Mouse (Mus musculus) gastrocnemius, postnatal 25 days (tissue): ENCODE measurements at regions not wholly inside any gene's neighbourhood (a gene's known extent, or its start where the extent isn't known, plus 50 kb on each side); places are given as distances from the start of the nearest gene placed in this dataset.

ENCODE experiments used
- DNase-seq: peaks from one replicate; pipeline ENCODE4 v3.0.0; 2022

DNA sequence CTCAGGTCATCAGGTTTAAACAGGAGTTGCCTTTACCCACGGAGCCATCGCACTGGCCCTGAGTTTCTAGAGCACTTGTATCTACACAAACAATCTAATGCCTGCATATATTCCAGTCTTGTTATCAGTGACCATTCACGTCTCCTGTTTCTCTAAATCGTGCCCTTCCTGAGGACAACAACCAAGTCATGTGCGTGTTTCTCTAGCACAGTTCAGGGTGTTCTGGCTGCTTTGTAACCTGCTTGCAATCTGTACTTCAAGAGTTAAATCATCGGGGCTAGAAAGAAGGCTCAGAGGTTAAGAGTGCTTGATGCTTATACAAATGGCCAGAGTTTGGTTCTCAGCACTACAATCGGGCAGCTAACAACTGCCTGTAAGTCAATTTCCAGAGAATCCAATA is 428.1 kb upstream of the Jarid2 start:
- no peak for DNase-seq

DNA sequence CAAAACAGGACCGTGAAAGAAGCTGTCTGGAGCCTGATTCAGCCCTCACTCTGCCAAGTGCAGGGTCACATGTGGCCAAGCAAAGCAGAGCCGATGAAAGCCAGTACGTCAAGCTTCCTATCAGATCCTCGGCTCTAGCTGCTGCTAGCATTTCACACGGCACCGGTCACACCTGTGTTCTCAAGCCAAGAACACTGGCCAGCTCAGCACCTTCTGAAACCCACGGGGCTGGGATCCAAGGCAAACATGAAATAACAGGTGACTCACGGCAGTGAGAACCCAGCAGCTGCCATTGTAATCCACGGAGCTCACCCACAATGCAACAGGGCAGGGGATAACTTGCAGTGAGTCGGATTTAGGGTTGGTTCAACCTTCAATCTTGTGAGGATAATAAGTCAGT is 427.3 kb upstream of the Jarid2 start:
- peak; percentile 90 for DNase-seq

DNA sequence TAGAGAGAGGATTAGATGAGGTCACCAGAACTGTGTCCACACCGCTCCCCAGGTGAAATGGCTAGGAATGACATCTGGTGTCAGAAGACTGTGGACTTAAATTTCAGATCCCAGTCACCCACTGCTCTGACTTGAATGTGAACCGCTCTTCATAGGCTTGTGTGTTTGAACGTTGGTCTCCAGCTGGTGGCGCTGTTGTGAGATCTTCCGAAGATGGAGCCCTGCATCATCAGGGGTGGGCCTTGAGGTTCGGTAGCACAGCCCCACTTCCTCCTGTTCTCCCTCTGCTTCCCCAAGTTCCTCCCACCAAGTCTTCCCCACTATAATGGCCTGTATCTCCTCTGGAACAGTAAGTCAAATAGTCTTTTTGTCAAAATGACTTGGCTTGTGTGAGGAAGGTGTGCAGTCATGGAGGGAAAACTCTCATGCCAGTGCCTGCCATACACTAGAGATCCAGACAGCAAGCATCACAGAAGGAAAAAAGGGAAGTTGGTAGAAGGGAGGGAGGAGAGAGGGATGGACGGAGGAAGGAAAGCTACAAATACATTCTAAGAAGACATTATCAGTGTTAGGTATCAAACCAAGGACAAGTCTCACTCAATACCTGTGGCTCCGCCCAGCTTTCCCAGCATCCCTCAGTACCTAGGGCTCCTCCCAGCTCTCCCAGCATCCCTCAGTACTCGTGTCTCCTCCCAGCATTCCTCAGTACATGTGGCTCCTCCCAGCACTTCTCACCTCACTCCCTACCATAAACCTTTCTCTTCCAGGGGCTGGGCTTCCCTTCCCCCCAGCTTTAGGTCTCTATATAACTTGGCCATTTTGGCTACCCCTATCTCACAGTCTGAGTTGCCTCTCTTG is 423.9 kb upstream of the Jarid2 start:
- no peak for DNase-seq

DNA sequence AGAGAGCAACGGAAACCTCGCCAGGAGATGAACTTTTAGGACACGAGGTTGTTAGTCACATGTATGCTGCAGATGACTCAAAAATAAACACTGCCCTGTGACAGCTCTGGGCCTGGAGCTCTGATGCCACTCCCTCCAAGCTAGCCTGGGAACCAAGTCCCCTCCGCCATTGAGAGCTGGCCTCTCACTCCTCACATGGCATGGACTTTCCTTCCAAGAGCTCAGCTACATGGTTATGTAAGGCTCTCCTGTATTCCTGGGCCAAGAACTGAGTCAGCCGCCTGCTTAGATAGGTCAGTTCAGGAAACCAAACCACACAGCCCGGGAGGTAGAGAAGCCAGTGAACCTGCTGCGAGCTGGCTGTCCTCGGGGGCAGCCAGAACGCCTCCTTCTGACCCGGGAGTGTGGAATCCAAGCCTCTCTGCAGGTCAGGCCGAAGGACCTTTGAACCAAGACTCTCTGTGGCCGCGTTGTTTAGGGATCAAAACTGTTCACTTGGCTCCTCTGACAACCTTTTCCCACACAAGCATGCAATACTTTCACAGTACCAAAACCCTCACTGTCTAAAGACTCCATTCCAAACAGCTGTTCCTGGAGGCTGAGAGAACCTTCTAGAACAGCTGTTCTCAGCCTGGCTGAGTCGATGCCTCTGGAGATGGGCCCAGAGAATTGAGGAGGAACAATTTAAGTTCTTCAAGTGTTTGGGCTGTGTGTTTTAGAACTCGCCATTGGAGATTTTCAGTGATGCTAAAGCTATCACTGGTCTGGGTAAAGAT is 422.8 kb upstream of the Jarid2 start:
- peak; percentile 93 for DNase-seq

DNA sequence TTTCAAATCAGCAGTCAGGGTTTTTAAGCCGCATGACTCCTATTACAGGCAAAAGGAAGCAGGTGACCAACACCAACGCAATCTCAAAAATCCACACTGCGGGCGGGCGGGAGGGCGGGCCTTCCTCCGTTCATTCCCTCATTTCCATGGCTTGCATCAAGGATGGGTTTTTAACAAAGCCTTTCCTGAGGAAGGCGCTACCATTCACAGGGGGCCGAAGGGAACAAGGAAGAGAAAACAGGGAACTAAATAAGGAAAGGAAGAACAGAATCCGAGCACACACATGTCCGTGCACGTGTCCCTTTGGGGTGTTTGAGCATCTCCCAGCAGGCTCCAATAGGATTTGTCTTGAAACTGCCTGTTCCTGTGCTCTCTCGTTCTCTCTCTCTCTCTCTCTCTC is 421.0 kb upstream of the Jarid2 start:
- DNase-seq: no peak

DNA sequence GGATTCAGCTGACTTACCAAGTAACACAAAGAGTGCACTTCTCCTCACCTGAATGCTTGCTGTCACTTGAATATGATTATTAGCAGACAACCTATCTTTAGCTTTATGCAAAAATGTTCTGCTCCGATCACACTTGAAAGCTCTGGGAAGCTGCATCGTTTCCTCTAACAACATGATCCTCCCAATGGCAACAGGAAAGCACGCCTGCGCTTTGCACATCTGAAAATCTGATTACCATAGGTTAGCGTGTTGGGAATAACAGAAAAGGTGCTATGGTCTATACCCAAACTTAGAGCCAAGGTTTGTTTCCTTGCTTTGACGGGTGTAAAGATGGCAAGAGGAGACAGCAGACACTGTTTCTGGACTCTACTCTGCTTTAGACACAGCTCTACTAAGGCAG is 417.0 kb upstream of the Jarid2 start:
- DNase-seq: no peak

DNA sequence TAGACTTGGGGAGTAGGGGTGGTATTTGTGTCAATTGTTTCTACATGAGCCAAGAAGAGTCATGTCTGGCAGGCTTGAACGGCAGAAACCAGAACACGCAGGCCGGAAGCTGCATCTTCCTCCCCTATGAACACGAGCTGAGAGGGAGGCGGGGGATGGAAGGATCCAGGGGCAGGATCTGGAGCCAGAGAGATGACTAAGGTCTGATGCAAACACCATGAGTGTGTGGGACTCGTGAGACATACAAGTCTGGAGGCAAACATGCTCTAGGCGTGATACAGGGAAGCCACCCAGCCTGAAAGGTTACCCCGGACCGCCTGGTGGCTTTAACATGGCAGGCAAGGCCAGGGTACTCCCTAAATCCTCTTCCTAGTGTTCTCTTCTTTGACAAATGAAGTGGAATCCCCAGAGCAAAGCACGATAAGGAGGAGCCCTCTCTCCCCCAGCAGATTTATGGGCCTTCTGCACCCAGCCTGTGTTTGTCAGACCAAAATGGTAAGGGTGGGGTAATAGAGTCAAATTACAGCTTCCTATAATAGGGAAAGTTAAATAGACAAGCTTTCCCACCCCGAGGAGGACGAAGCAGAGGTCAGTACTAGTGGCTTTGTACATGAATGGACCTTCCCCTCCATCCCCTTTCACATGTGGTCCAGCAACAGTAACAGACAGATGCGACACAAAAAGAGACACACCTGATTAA is 412.4 kb upstream of the Jarid2 start:
- peak; percentile 57 for DNase-seq

DNA sequence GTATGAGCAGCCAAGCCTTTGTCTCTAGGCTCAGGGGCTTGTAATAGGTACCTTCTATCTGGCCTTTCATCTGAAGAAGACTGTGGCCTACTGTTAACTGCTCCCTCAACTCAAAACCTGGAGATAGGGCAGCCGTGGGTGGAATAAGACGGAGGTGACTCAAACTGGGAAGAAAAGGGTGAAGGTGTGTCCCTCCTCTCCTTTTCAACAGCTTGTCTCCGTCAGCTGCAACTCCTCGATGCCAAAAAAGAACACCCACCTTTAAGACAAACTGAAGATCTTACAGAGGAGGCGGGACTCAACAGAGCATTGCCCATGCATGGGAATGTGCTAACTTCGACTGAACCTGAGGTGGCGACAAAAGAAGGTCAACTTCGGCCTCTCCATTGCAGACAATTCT is 411.7 kb upstream of the Jarid2 start:
- DNase-seq: no peak

DNA sequence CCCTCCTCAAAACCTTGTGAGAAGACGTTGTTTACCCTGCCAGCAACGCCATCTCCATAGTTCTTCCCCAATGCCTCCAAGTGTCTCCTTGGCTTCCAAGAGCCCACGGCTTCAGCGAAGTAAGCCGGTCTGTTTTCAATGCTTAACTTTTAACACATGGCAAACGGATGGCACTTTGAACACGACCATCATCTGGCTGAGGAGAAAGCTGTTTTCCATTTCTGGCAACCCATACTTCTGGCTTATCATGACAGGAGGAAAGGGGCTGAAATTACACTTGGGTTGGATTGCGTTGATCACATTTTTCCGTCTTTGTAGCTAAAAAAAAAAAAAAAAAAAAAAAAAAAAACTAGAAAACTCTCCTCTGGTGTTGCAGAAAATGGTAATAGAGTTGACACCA is 410.2 kb upstream of the Jarid2 start:
- no peak for DNase-seq

DNA sequence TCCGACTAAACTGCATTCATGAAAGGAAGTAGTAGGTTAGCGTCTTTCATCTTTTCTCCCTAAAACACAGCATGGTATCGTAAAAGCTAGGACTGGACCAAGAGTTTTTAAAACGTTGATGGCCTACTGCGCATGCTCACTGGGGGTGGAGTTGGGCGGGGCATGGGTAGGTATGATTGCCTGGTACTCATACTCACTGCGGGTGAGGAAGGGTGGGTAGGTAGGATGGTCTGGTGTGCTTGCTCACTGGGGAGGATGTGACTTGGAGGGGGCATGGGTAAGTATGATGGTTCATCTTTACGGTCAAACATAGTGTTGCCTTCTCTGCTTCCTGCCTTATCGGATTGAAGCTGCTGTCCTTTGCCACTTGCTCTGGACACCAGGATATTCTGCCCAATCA is 409.8 kb upstream of the Jarid2 start:
- DNase-seq: no peak

DNA sequence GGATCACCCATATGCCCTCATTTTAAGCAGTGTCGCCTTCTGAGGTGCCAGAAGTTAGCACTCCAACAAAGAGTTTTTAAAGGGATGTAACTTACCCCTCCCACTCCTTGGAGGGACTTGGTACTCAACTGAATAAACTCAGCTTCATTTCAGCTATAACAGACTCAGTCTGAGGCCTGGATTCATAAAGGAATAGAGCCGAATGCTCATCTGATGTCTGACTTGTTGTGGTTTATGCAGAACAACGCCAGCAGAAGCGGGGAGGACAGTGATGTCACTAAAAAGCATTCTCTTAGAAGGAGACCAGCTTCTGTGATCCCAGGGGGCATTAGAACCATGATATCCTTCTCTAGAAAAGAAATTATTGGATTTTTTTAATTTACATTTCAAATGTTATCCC is 409.0 kb upstream of the Jarid2 start:
- no peak for DNase-seq

DNA sequence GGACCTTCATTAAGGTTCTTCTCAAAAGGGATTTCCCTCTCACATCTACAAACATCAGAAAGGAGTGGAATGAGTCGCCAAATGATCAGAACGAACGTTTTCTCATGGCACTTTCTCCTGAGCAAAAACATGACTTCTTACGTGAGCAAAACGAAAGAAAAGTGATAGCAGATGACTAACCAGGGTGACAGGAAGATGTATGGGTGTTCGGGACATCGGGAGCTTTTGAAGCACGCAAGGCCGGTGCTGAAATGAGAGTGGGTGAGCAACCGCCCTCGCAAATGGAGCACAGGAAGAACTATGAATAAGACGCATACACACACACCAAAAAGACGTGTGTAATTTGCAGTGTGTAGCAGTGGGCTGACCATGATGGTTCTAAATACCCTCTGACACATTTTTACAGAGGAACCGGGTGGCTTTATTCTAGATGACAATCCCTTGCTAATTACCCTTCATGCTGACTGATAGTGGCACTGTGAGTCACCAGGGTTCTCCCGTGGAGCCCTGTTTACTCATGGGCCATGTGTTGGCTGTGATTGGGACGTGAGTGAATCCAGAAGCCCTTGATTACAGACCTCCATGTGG is 408.2 kb upstream of the Jarid2 start:
- no peak for DNase-seq

DNA sequence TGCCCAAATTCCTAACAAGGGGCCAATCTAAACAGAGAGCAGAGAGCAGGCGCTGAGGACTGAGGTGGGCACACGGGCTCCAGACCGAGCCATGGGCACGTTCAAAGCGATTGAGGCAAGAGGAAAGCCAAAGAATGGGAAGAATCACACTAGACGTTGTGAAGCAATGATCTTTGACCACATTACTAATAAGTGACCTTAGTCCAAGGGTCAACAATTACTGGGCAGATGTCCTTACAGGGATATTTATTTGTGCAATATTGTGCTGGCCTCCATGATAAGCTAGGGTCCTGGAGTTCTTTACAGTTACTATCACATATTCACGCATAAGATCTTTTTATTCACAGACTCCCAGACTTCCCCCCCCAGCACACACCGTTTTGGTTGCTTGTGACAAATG is 400.9 kb upstream of the Jarid2 start:
- DNase-seq: no peak

DNA sequence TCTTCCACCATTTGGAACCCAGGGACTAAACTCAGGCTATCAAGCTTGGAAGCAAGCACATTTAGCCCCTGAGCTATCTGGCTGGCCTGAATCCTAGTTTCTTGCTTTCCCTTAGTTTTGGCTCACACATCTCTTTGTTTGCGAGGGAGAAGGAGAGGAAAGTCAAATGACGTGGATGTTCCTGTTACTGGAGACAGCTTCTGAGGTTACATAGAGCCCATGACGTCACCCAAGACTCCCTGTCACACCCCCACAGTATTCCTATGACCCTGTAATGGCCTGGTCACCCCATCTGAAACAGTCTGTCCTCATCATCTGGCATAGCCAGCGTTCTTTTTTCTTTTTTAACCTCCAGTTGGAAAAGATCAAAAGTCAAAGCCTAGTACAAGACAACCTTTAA is 400.1 kb upstream of the Jarid2 start:
- DNase-seq: no peak

DNA sequence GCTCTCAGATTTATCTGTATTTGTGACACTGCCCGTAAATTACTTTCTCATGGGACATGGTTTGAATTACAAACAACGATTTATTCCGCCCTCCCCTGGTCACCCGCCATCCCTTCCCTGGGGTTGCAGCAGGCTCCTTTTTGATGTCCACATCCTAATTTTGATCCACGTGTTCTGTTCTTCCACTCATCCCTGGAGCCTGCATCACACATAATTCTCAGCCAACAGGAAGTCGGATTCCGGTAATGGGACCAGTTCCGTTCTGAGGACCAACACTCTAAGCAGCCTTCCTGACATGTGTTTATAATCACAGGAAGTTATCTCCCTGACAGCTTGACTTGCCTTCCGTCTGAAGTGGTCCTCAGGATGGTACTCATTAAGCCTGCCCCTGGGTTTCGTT is 399.6 kb upstream of the Jarid2 start:
- DNase-seq: peak; percentile 27

DNA sequence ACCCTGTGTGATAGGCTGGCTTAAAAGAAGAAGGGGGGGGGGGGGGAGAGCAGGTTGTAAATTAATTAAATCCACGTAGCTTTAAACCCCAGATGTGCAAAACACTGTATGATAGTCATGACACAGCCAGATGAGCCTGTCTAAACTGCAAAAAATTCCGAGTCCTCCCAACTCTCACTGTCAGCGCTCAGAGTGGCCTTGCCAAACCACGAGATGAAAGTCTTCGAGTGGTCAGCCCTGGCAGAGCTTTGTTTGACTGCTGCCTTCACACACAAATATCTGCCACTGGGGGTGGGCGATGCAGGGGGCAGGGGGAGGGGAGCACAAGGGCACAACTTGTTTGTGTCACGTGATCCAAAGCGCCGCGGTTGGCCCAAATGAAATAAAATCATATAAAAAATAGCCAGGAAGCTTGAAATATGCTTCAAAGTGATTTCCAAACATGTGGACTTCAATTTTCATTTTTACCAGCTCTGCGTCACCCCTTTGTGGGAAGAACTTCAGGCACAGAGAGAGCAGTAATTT is 396.5 kb upstream of the Jarid2 start:
- no peak for DNase-seq

DNA sequence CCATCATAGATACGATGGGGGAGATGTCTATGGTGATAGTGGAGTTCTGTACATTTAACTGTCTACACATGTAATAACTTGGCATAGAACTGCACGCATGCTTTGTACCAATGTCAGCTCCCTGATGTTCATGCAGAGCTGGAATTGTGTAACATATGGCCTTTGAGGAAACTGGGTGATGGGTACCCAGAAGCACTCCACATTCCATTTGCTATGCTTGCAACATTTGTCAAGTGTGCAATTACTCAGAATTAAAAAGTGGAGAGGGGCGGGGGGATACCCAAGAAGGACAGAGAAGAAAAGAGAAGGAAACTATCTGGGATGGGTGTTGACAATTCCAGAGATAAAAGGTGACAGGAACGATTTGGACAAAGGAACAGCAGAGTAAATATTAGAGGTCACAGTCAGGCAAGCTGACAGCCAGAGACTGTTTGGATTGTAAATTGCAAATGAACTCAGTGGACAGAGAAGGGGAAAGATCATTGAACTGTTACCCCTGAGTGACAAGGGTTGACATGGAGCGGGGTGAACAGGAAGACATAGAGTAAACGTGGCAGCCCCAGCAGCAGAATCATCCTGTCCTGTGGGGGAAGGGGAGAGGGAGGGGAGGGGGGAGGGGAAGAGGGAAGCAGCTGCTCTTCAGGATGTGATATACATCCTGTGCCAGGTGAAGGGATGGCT is 390.1 kb upstream of the Jarid2 start:
- DNase-seq: no peak

DNA sequence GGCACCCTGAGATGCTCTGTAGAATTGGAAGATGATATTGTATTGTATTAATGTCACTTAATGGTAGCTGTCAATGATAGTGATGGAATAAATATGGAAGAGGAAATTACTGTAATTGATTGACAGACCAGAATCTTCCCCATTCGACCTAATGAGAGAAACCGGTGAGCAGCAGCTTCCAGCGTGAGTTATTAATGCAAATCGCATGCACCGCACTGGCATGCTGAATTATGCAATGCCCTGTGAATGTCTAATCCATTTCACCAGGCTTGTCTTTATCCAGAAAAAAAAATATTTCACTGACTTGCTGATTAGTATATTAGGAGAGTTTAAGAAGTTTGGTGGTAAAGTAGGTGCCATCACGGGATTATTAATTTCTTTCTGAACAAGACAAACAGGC is 384.2 kb upstream of the Jarid2 start:
- no peak for DNase-seq

DNA sequence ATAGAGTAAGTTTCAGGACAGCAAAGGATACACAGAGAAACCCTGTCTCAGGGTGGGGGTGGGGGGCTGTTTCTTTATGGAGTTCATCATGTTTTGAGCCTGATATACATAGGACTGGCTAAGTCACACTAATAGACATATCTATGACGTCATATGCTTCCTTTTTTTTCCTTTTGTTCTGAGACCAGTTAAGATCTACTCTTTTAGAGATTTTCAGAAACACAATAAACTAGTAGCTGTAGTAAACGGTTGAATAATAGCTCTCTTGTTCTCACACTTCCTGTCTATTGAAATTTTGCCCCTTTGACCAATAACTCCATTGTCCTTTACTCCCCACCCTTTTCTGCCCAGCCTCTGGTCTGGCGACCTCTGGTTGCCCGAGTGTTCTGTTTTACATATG is 382.6 kb upstream of the Jarid2 start:
- no peak for DNase-seq

DNA sequence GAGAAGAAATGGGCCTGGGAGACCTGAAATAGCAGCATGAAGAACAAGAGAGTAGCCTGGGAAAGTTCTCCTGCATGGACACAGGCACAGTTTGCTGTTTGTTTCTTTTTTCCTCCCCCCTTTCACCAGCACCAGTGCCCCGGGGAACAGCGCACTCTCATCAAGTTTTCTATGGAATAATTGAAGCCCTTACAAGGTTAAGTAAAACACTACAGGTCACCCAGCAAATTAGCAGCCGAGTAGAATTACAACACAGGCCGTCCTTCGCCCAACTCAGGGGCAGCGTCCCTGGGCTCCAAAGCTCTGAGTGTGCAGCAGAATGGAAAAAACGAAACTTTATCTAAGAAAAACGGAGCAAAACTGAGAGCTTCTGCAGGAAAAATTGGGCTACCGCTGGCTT is 381.6 kb upstream of the Jarid2 start:
- no peak for DNase-seq

DNA sequence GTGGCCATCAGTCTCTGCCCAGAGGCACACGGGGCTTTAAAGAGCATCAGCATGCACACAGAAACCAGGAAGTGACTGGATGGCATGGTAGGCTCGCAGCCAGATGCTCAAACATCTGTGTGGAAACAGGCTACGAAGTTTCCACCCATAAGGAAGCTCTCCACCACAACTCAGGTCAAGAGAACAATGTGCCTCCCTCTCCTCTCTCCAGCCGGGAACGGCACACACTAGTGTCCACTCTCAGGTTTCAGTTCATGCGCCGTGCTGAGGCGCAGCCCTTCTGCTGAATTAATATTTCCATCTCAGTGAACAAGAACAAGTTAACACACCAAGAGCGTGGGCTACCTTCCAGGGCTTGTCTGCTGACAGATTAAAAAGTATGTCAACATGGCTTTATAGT is 375.4 kb upstream of the Jarid2 start:
- no peak for DNase-seq

DNA sequence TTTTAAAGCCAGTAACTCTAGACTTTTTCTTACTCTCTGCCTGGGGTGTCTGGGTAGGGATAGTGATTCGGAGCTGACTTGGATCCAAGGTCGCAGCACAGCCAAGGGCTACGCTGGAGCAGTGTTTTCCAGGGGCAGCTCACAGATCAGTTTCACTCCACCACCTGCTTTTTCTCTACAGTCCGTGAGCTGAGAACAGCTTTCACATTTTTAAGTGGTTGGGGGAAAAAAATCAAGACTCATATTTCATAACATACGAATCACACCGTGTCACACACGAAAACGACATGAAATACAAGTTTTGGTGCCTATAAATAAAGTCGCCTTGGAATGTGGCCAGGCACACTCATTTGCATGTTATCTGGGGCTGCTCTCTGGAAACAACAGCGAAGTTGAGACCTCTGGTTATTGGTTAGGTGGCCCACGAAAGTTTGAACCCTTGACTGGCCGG is 373.5 kb upstream of the Jarid2 start:
- peak; percentile 57 for DNase-seq
